Mouse (Mus musculus) lung, adult 2 months (tissue): ENCODE data around the gene Ddx58.

Source experiments
- CTCF ChIP-seq: fragments of 200-500 bp; IDR thresholded peaks from 2 replicates; pipeline ENCODE4 v1.5.1; 2011; ENCODE audit warnings: mild to moderate bottlenecking, low read length, control low read depth; ENCODE audit not compliant: insufficient read depth
- POLR2A ChIP-seq: fragments of 200-500 bp; IDR thresholded peaks from 2 replicates; pipeline ENCODE4 v1.6.1; 2011; ENCODE audit warnings: low read depth, mild to moderate bottlenecking, control low read depth, low read length, borderline replicate concordance; ENCODE audit errors: extremely low read depth

GRCm38 (mm10) chr4:40240272-40240744, 680 bp upstream of the Ddx58 start:
- TF ChIP-seq CTCF (no peak), POLR2A (no peak)
